Mouse (Mus musculus): ENCODE data around the gene Dleu7. TPM values are rescaled to one million over a fixed set of nuclear protein-coding genes. Genes with fewer than 3 reads are reported as not detected.

Dleu7 gene
- polyA plus RNA-seq (2012; rRNA removed): not detected in 2 replicates

- no peak for TF ChIP-seq POLR2A (IDR thresholded peaks at IDR 0.05; ENCODE audit: borderline replicate concordance, extremely low read depth, low read depth, low read length)
- TF ChIP-seq CTCF (IDR thresholded peaks at IDR 0.05; ENCODE audit: insufficient read depth, low read length): no peak
- no peak for DNase-seq
- H3K4me1 ChIP-seq (ENCODE audit: control insufficient read depth, insufficient read depth, low read length): no peaks in the 10 kb centered on the region
- WGBS: 4% methylated on average over 60 of the region's 60 CpGs
- no peak within 1 kb of the TSS for H3K4me3 ChIP-seq (replicated peaks; ENCODE audit: extremely low read depth, low read depth, low read length)
Measured at GRCm38 (mm10) chr14:62292488-62293339, at the start of gene Dleu7, which contains the start of gene Rnaseh2b. Dleu7 (minus strand) TSS chr14:62293047. Rnaseh2b (plus strand) TSS chr14:62292589.

DNA sequence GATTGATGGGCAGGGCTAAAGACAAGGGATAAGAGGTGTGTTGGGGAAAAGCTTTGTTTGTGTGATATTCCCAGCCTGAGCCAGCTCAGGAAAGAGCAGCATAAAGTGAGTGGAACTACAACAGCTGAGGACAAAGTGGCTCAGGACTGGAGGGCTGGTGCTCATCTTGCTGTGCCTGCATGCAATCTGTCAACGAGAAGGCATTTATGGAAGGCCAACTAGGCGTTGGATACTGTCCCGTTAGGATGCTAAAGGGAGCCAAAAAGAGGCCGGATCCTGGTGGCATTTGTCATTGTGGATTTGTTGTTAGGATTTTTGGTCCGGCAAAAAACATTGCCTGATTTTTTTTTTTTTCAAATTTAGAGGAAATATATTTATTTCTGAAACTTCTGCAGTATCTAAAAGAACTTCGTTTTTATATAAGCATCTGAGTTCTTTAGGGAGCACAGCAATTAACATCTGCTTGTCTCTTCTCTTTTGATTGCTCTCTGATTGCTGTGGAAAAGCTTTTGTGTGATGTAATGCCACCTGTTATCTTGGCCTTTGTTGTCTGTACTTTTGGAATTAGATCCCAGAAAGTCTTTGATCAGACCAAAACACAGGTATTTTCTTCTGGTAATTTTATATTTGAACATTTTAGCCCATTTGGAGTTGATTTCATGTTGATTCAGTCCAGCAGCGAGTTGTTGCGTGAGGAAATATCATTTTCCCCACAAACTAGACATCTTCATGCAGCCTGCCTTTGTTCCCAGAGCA is 49.2 kb upstream of the Dleu7 start:
- WGBS: 61% methylated on average over 8 of the region's 8 CpGs
- TF ChIP-seq CTCF (IDR thresholded peaks at IDR 0.05; ENCODE audit: insufficient read depth, low read length) (no peak), POLR2A (IDR thresholded peaks at IDR 0.05; ENCODE audit: borderline replicate concordance, extremely low read depth, low read depth, low read length) (no peak)
- no peak for DNase-seq
- Histone ChIP-seq H3K4me3 (replicated peaks; ENCODE audit: extremely low read depth, low read depth, low read length) (no peak overlapping the region), H3K4me1 (ENCODE audit: control insufficient read depth, insufficient read depth, low read length) (peaks cover 3% of the 10 kb centered on the region; the same call in 1 of the 2 replicates)

DNA sequence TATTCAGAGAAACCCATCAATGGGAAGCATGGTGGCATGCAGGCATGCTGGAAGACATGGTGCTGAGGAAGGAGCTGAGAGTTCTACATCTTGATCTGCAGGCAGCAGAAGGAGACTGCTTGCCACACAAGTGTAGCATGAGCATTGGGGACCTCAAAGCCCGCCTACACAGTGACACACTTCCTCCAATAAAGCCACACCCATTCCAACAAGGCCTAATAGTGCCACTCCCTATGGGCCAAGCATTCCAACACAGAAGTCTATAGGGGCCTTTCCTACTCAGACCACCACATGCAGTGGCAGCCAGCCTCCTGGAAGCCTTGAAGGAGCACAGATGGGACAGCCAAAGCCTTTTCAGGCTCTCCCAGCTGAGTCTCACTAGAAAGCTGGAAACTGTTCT is 46.3 kb upstream of the Dleu7 start:
- no peak for DNase-seq
- Histone ChIP-seq H3K4me3 (replicated peaks; ENCODE audit: extremely low read depth, low read depth, low read length) (no peak overlapping the region), H3K4me1 (ENCODE audit: control insufficient read depth, insufficient read depth, low read length) (peaks cover 3% of the 10 kb centered on the region; the same call in 1 of the 2 replicates)
- WGBS: 90% methylated on average over 1 of the region's 1 CpGs
- TF ChIP-seq CTCF (IDR thresholded peaks at IDR 0.05; ENCODE audit: insufficient read depth, low read length) (no peak), POLR2A (IDR thresholded peaks at IDR 0.05; ENCODE audit: borderline replicate concordance, extremely low read depth, low read depth, low read length) (no peak)

- 78% methylated on average over 9 of the region's 9 CpGs for WGBS
- no peaks in the 10 kb centered on the region for H3K4me1 ChIP-seq (ENCODE audit: control insufficient read depth, insufficient read depth, low read length)
Measured at GRCm38 (mm10) chr14:62333909-62334687, 41.3 kb upstream of the Dleu7 start.

GRCm38 (mm10) chr14:62331866-62332619 is 39.2 kb upstream of the Dleu7 start:
- Histone ChIP-seq H3K4me3 (replicated peaks; ENCODE audit: extremely low read depth, low read depth, low read length) (peak overlapping the region; percentile 97), H3K4me1 (ENCODE audit: control insufficient read depth, insufficient read depth, low read length) (no peaks in the 10 kb centered on the region; the same call in 1 of the 2 replicates)
- under 1% methylated on average over 62 of the region's 62 CpGs for WGBS
- 0 out of 2 replicates have a peak, but pooled peaks have one; percentile 18 for TF ChIP-seq POLR2A (IDR thresholded peaks at IDR 0.05; ENCODE audit: borderline replicate concordance, extremely low read depth, low read depth, low read length)
- TF ChIP-seq CTCF (IDR thresholded peaks at IDR 0.05; ENCODE audit: insufficient read depth, low read length): no peak
- peak; percentile 86 for DNase-seq

More at GRCm38 (mm10) chr14:62333909-62334687, 41.3 kb upstream of the Dleu7 start:
- TF ChIP-seq CTCF (IDR thresholded peaks at IDR 0.05; ENCODE audit: insufficient read depth, low read length) (no peak), POLR2A (IDR thresholded peaks at IDR 0.05; ENCODE audit: borderline replicate concordance, extremely low read depth, low read depth, low read length) (no peak)
- DNase-seq: no peak
- no peak overlapping the region for H3K4me3 ChIP-seq (replicated peaks; ENCODE audit: extremely low read depth, low read depth, low read length)

DNA sequence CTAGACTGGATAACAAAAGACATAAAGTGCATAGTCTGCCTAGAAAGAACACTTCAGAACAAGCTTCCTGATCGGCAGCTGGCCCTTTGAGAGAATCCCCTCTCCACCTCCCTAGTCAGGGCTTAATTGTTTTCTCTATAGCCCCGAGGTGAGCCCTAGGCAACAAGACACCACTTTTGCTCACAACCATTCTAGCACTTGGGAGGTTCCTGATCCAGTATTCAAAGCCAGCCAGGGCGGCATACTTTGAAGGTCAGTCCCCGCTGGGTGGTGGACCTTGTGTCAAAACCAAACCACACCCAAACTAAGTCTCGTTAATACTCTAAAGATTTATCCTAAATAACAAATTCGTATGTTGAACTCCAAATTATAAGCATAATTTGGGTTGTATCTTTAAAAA is 38.6 kb upstream of the Dleu7 start:
- Histone ChIP-seq H3K4me3 (replicated peaks; ENCODE audit: extremely low read depth, low read depth, low read length) (no peak overlapping the region), H3K4me1 (ENCODE audit: control insufficient read depth, insufficient read depth, low read length) (no peaks in the 10 kb centered on the region; the same call in 1 of the 2 replicates)
- TF ChIP-seq CTCF (IDR thresholded peaks at IDR 0.05; ENCODE audit: insufficient read depth, low read length): no peak
- TF ChIP-seq POLR2A (IDR thresholded peaks at IDR 0.05; ENCODE audit: borderline replicate concordance, extremely low read depth, low read depth, low read length): no peak
- WGBS: 17% methylated on average over 6 of the region's 6 CpGs
- no peak for DNase-seq

GRCm38 (mm10) chr14:62329631-62330030 is 36.8 kb upstream of the Dleu7 start:
- TF ChIP-seq POLR2A (IDR thresholded peaks at IDR 0.05; ENCODE audit: borderline replicate concordance, extremely low read depth, low read depth, low read length) (no peak), CTCF (IDR thresholded peaks at IDR 0.05; ENCODE audit: insufficient read depth, low read length) (no peak)
- Histone ChIP-seq H3K4me1 (ENCODE audit: control insufficient read depth, insufficient read depth, low read length) (no peaks in the 10 kb centered on the region; the same call in 1 of the 2 replicates), H3K4me3 (replicated peaks; ENCODE audit: extremely low read depth, low read depth, low read length) (no peak overlapping the region)
- DNase-seq: no peak
- 87% methylated on average over 3 of the region's 3 CpGs for WGBS

DNA sequence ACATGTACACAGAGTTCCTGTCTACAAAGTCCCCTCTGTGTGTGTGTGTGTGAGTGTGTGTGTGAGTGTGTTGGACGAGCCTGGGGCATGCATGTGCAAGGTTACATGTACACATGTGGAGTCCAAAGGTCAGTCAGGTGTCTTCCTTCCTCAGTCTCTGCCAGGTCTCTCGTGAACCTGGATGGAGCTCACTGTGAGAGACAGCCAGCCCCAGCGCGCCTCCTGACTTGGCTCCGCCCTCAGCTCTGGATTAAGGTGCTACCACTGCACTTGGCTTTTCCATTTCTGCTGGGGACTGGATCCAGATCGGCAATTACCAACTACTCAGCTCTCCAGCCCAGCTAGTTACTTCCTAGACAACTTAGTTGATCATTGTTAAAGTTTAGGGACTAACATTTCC is 35.8 kb upstream of the Dleu7 start:
- Histone ChIP-seq H3K4me3 (replicated peaks; ENCODE audit: extremely low read depth, low read depth, low read length) (no peak overlapping the region), H3K4me1 (ENCODE audit: control insufficient read depth, insufficient read depth, low read length) (no peaks in the 10 kb centered on the region; the same call in 1 of the 2 replicates)
- 51% methylated on average over 6 of the region's 6 CpGs for WGBS
- no peak for TF ChIP-seq POLR2A (IDR thresholded peaks at IDR 0.05; ENCODE audit: borderline replicate concordance, extremely low read depth, low read depth, low read length)
- DNase-seq: no peak

Data from lung, adult 2 months (tissue).